Comparison of ENCODE assay signal across 11 mouse cellular contexts in the genomic region with DNA sequence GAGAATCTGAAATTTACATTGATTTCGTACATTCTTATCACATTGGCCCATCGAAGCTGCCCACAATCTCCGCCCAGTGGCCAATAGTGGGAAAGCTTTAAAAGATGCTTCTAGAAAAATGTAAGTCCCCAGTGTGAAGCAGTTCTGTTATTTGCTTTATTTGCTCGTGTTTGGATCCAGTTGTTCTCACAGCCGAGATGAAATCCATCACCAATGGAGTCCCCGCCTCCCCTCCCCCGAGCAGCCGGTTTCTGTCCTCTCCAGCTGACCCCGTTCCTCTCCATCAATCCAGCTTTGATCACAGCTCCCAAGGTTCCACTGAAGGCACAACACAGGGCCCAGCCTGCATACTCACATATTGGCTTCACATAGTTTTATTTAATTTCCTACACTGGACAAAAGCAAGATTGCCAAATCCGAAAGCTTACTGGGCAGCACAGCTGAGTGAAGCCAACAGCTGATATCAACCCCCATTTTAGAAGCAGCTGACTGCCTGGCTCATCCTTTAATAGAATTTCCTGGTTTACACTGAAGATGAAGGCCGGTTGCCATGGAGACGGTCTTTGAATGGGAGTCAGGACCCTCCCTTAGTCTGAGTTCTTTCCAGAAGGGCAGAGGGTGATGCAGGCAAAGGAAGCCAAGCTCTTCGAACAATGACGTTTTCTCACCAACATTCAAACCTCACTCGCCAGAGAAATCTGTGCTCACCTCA.
DNase-seq lines count a peak whose midpoint lies in the region; ATAC-seq lines count a peak whose summit lies in the region.
"Had no signal": no experiment of that assay in that cellular context is flagged by ENCODE, and none has a peak within 500 bp of the region (broad histone marks: within the 10 kb centered on the region; RNA-seq: fewer than 3 reads in every experiment).

No protein-coding gene starts in this region.

- no peak for DNase-seq in kidney, adult 9 months
- peak; percentile 55 for DNase-seq in R1 (ENCODE audit: low read depth, low spot score)
- DNase-seq in spleen, postnatal 10 days (ENCODE audit: low spot score in 2 of 2), result no peak
- DNase-seq in heart, adult 9 months (ENCODE audit: low spot score in 2 of 2), result no peak
- DNase-seq: cerebellum, postnatal 25 days had no signal

- H3K36me3 ChIP-seq in kidney, embryonic 15.5 days, result no peaks in the 10 kb centered on the region
- H3K36me3 ChIP-seq in forebrain, embryonic 13.5 days (ENCODE audit: poor library complexity, severe bottlenecking), result no peaks in the 10 kb centered on the region
- H3K36me3 ChIP-seq in midbrain, embryonic 12.5 days, result no peaks in the 10 kb centered on the region

- peak overlapping the region; percentile 67 for H3K27ac ChIP-seq in kidney, embryonic 15.5 days
- peak overlapping the region; percentile 55 for H3K27ac ChIP-seq in forebrain, embryonic 13.5 days
- H3K27ac ChIP-seq in midbrain, embryonic 12.5 days (replicated peaks), result peak overlapping the region; percentile 80

- 40% methylated on average over 15 of the region's 15 CpGs for WGBS in kidney, embryonic 15.5 days
- WGBS in forebrain, embryonic 13.5 days, result 49% methylated on average over 15 of the region's 15 CpGs
- 40% methylated on average over 15 of the region's 15 CpGs for WGBS in midbrain, embryonic 12.5 days

- H3K9me3 ChIP-seq in kidney, embryonic 15.5 days (replicated peaks), result no peaks in the 10 kb centered on the region
- H3K9me3 ChIP-seq in forebrain, embryonic 13.5 days (replicated peaks), result no peaks in the 10 kb centered on the region
- no peaks in the 10 kb centered on the region for H3K9me3 ChIP-seq in midbrain, embryonic 12.5 days

- H3K4me3 ChIP-seq in kidney, embryonic 15.5 days (replicated peaks), result no peak overlapping the region
- H3K4me3 ChIP-seq in forebrain, embryonic 13.5 days, result no peak overlapping the region
- no peak overlapping the region for H3K4me3 ChIP-seq in midbrain, embryonic 12.5 days

- no peak overlapping the region; the same call in 1 of the 2 replicates for H3K4me2 ChIP-seq in kidney, embryonic 15.5 days
- H3K4me2 ChIP-seq in forebrain, embryonic 13.5 days, result no peak overlapping the region
- H3K4me2 ChIP-seq in midbrain, embryonic 12.5 days (replicated peaks), result 0 out of 2 replicates have a peak overlapping the region, but pooled peaks have one; percentile 26
- H3K4me2 ChIP-seq: heart, embryonic 11.5 days; liver, embryonic 11.5 days had no signal

- no peak overlapping the region for H3K9ac ChIP-seq in kidney, embryonic 15.5 days
- H3K9ac ChIP-seq in forebrain, embryonic 13.5 days, result no peak overlapping the region
- no peak overlapping the region for H3K9ac ChIP-seq in midbrain, embryonic 12.5 days (replicated peaks)

- ATAC-seq in kidney, embryonic 15.5 days (replicated peaks; ENCODE audit: low FRiP score), result peak; percentile 92
- peak; percentile 82 for ATAC-seq in forebrain, embryonic 13.5 days
- ATAC-seq in midbrain, embryonic 12.5 days (ENCODE audit: low FRiP score, low read depth), result peak; percentile 87
- ATAC-seq in erythroblast, adult 5-6 weeks (replicated peaks; ENCODE audit: low FRiP score, poor library complexity, severe bottlenecking), result no peak

- H3K27me3 ChIP-seq in kidney, embryonic 15.5 days, result no peaks in the 10 kb centered on the region
- no peaks in the 10 kb centered on the region for H3K27me3 ChIP-seq in forebrain, embryonic 13.5 days
- H3K27me3 ChIP-seq in midbrain, embryonic 12.5 days, result no peaks in the 10 kb centered on the region

- H3K4me1 ChIP-seq in kidney, embryonic 15.5 days, result peaks cover 17% of the 10 kb centered on the region
- peaks cover 13% of the 10 kb centered on the region for H3K4me1 ChIP-seq in forebrain, embryonic 13.5 days
- peaks cover 10% of the 10 kb centered on the region for H3K4me1 ChIP-seq in midbrain, embryonic 12.5 days
